ENCODE assay signal across 9 mouse cellular contexts in genomic region chr7:135597006-135597405, GRCm38 (mm10). TPM values are rescaled to one million over a fixed set of nuclear protein-coding genes. Genes with fewer than 3 reads are reported as not detected.
A peak's percentile ranks its signal among the peaks of the same experiment; 100 is the strongest.
DNase-seq lines count a peak whose midpoint lies in the region; ATAC-seq lines count a peak whose summit lies in the region.
"Had no signal": no experiment of that assay in that cellular context is flagged by ENCODE, and none has a peak within 500 bp of the region (broad histone marks: within the 10 kb centered on the region; RNA-seq: fewer than 3 reads in every experiment).

No protein-coding gene starts in this region.

- peak overlapping the region; percentile 43; the same call in 1 of the 2 replicates for H3K27ac ChIP-seq in hindbrain, embryonic 10.5 days
- no peak overlapping the region for H3K27ac ChIP-seq in hindbrain, embryonic 11.5 days (ENCODE audit: low read depth, low read length)
- no peak overlapping the region for H3K27ac ChIP-seq in forebrain, embryonic 13.5 days
- H3K27ac ChIP-seq in liver, embryonic 13.5 days: peak overlapping the region; percentile 75
- H3K27ac ChIP-seq: neural tube, embryonic 12.5 days had no signal

- no peak for DNase-seq in hindbrain, embryonic 10.5 days (ENCODE audit: low spot score)
- DNase-seq in hindbrain, embryonic 11.5 days (ENCODE audit: low spot score): no peak
- peak; percentile 10 for DNase-seq in R1 (ENCODE audit: low read depth, low spot score)
- no peak for DNase-seq in liver, embryonic 13.5 days
- DNase-seq in ovary, postnatal 10 days (ENCODE audit: low spot score): no peak
- no peak for DNase-seq in left cerebral cortex, adult 18-20 months (ENCODE audit: low spot score in 2 of 2)
- DNase-seq in spleen, postnatal 36 days (ENCODE audit: low spot score in 2 of 2): no peak

- WGBS in hindbrain, embryonic 10.5 days: 65% methylated on average over 9 of the region's 9 CpGs
- WGBS in hindbrain, embryonic 11.5 days: 69% methylated on average over 9 of the region's 9 CpGs
- 55% methylated on average over 9 of the region's 9 CpGs for WGBS in forebrain, embryonic 13.5 days
- WGBS in liver, embryonic 13.5 days (ENCODE audit: insufficient replicate concordance): 10% methylated on average over 9 of the region's 9 CpGs

- H3K9me3 ChIP-seq in hindbrain, embryonic 10.5 days: no peaks in the 10 kb centered on the region
- no peaks in the 10 kb centered on the region for H3K9me3 ChIP-seq in hindbrain, embryonic 11.5 days (ENCODE audit: control insufficient read depth, low read length)
- no peaks in the 10 kb centered on the region for H3K9me3 ChIP-seq in forebrain, embryonic 13.5 days (replicated peaks)
- H3K9me3 ChIP-seq in liver, embryonic 13.5 days (replicated peaks): no peaks in the 10 kb centered on the region
- H3K9me3 ChIP-seq: neural tube, embryonic 12.5 days had no signal

- H3K4me3 ChIP-seq in hindbrain, embryonic 10.5 days: no peak overlapping the region
- H3K4me3 ChIP-seq in hindbrain, embryonic 11.5 days (ENCODE audit: low read depth, low read length): no peak overlapping the region
- no peak overlapping the region for H3K4me3 ChIP-seq in forebrain, embryonic 13.5 days
- H3K4me3 ChIP-seq in liver, embryonic 13.5 days (replicated peaks): peak overlapping the region; percentile 16
- H3K4me3 ChIP-seq: neural tube, embryonic 12.5 days had no signal

- H3K4me2 ChIP-seq in hindbrain, embryonic 11.5 days (replicated peaks; ENCODE audit: low read depth, low read length): no peak overlapping the region
- no peak overlapping the region for H3K4me2 ChIP-seq in forebrain, embryonic 13.5 days
- peak overlapping the region; percentile 49 for H3K4me2 ChIP-seq in liver, embryonic 13.5 days
- H3K4me2 ChIP-seq: neural tube, embryonic 12.5 days had no signal

- no peaks in the 10 kb centered on the region for H3K27me3 ChIP-seq in hindbrain, embryonic 10.5 days (ENCODE audit: insufficient read depth, poor library complexity, severe bottlenecking)
- no peaks in the 10 kb centered on the region for H3K27me3 ChIP-seq in hindbrain, embryonic 11.5 days (ENCODE audit: control insufficient read depth, insufficient read depth, low read length)
- no peaks in the 10 kb centered on the region for H3K27me3 ChIP-seq in forebrain, embryonic 13.5 days
- H3K27me3 ChIP-seq in liver, embryonic 13.5 days: no peaks in the 10 kb centered on the region
- H3K27me3 ChIP-seq: neural tube, embryonic 12.5 days had no signal

- no peak overlapping the region for H3K9ac ChIP-seq in hindbrain, embryonic 11.5 days (ENCODE audit: low read depth, low read length)
- no peak overlapping the region for H3K9ac ChIP-seq in forebrain, embryonic 13.5 days
- H3K9ac ChIP-seq in liver, embryonic 13.5 days: 0 out of 2 replicates have a peak overlapping the region, but pooled peaks have one; percentile 27
- H3K9ac ChIP-seq: neural tube, embryonic 12.5 days had no signal

- ATAC-seq in hindbrain, embryonic 11.5 days (ENCODE audit: low FRiP score): no peak
- ATAC-seq in forebrain, embryonic 13.5 days: 0 out of 2 replicates have a peak, but pooled peaks have one; percentile 33
- ATAC-seq in liver, embryonic 13.5 days (ENCODE audit: low read depth): peak; percentile 65

- peaks cover 51% of the 10 kb centered on the region for H3K4me1 ChIP-seq in hindbrain, embryonic 10.5 days (replicated peaks)
- no peaks in the 10 kb centered on the region for H3K4me1 ChIP-seq in hindbrain, embryonic 11.5 days (replicated peaks; ENCODE audit: control insufficient read depth, insufficient read depth, low read length)
- peaks cover 11% of the 10 kb centered on the region; the same call in 1 of the 2 replicates for H3K4me1 ChIP-seq in forebrain, embryonic 13.5 days
- peaks cover 100% of the 10 kb centered on the region for H3K4me1 ChIP-seq in liver, embryonic 13.5 days (replicated peaks)

- H3K36me3 ChIP-seq in hindbrain, embryonic 10.5 days: no peaks in the 10 kb centered on the region
- no peaks in the 10 kb centered on the region for H3K36me3 ChIP-seq in hindbrain, embryonic 11.5 days (ENCODE audit: control insufficient read depth, insufficient read depth, low read length)
- no peaks in the 10 kb centered on the region for H3K36me3 ChIP-seq in forebrain, embryonic 13.5 days (ENCODE audit: poor library complexity, severe bottlenecking)
- H3K36me3 ChIP-seq in liver, embryonic 13.5 days: no peaks in the 10 kb centered on the region
- H3K36me3 ChIP-seq: neural tube, embryonic 12.5 days had no signal

RNA-seq across cellular contexts. Expression of gene Ptpre, which starts 59.7 kb away (rescaled TPM):
- 0.68 and 0.85 TPM in 2 replicates for polyA plus RNA-seq in hindbrain, embryonic 10.5 days (2016; fragmentation: Nextera tagmentation; extraction: Ambion mirVana)
- polyA plus RNA-seq in hindbrain, embryonic 11.5 days (2014; fragmentation: Nextera tagmentation; extraction: Ambion mirVana): 0.83 and 1.3 TPM in 2 replicates
- polyA plus RNA-seq in forebrain, embryonic 13.5 days (2015; fragmentation: Nextera tagmentation; extraction: Ambion mirVana): 2.3 and 2.5 TPM in 2 replicates
- 2.5 and 2.8 TPM in 2 replicates for polyA plus RNA-seq in liver, embryonic 13.5 days (2015; fragmentation: Nextera tagmentation; extraction: Ambion mirVana)
- total RNA-seq in left cerebral cortex, adult 18-20 months (2021): 10 to 100 TPM; 23.7 to 25.4 TPM

Comparison
In these comparisons a context has a peak if more than half of its experiments do, and no peak if none do; other contexts are left out.
1. H3K27ac ChIP-seq: peak in hindbrain, embryonic 10.5 days (single experiment) and liver, embryonic 13.5 days (single experiment); none in hindbrain, embryonic 11.5 days (single experiment) and forebrain, embryonic 13.5 days (single experiment).